10 mouse cellular contexts compared by ENCODE assay signal in genomic region chr4:96697511-96698217, GRCm38 (mm10). TPM values are rescaled to one million over a fixed set of nuclear protein-coding genes. Genes with fewer than 3 reads are reported as not detected.
A peak's percentile ranks its signal among the peaks of the same experiment; 100 is the strongest.
DNase-seq lines count a peak whose midpoint lies in the region; ATAC-seq lines count a peak whose summit lies in the region.
"Had no signal": no experiment of that assay in that cellular context is flagged by ENCODE, and none has a peak within 500 bp of the region (broad histone marks: within the 10 kb centered on the region; RNA-seq: fewer than 3 reads in every experiment).

No protein-coding gene starts in this region.

- H3K9me3 ChIP-seq in limb, embryonic 11.5 days (ENCODE audit: control insufficient read depth, low read length) = no peaks in the 10 kb centered on the region
- H3K9me3 ChIP-seq in limb, embryonic 10.5 days (replicated peaks) = no peaks in the 10 kb centered on the region
- no peaks in the 10 kb centered on the region for H3K9me3 ChIP-seq in forebrain, embryonic 15.5 days
- H3K9me3 ChIP-seq in limb, embryonic 15.5 days = no peaks in the 10 kb centered on the region
- H3K9me3 ChIP-seq: embryonic facial prominence, embryonic 12.5 days had no signal

- H3K27ac ChIP-seq in limb, embryonic 11.5 days (replicated peaks; ENCODE audit: low read depth, low read length) = no peak overlapping the region
- no peak overlapping the region for H3K27ac ChIP-seq in limb, embryonic 10.5 days
- H3K27ac ChIP-seq in forebrain, embryonic 15.5 days (replicated peaks) = peak overlapping the region; percentile 87
- H3K27ac ChIP-seq in limb, embryonic 15.5 days = no peak overlapping the region; the same call in 1 of the 2 replicates
- H3K27ac ChIP-seq: embryonic facial prominence, embryonic 12.5 days had no signal

- 80% methylated on average over 15 of the region's 15 CpGs for WGBS in limb, embryonic 11.5 days
- 87% methylated on average over 15 of the region's 15 CpGs for WGBS in limb, embryonic 10.5 days
- WGBS in forebrain, embryonic 15.5 days = 25% methylated on average over 15 of the region's 15 CpGs
- 62% methylated on average over 15 of the region's 15 CpGs for WGBS in limb, embryonic 15.5 days

- DNase-seq in limb, embryonic 11.5 days (ENCODE audit: low spot score) = peak; percentile 31
- no peak for DNase-seq in limb, embryonic 10.5 days (ENCODE audit: low spot score)
- DNase-seq in right cerebral cortex, postnatal 14 days = peak; percentile 8
- no peak for DNase-seq in adrenal gland, postnatal 25 days
- no peak for DNase-seq in kidney, adult 9 months
- DNase-seq: heart, postnatal 10 days had no signal

- H3K9ac ChIP-seq in limb, embryonic 11.5 days (ENCODE audit: low read length) = no peak overlapping the region
- no peak overlapping the region for H3K9ac ChIP-seq in forebrain, embryonic 15.5 days (replicated peaks)
- no peak overlapping the region for H3K9ac ChIP-seq in limb, embryonic 15.5 days
- H3K9ac ChIP-seq: embryonic facial prominence, embryonic 12.5 days had no signal

- H3K4me3 ChIP-seq in limb, embryonic 11.5 days (ENCODE audit: low read depth, low read length) = no peak overlapping the region
- no peak overlapping the region for H3K4me3 ChIP-seq in limb, embryonic 10.5 days
- no peak overlapping the region for H3K4me3 ChIP-seq in forebrain, embryonic 15.5 days
- no peak overlapping the region for H3K4me3 ChIP-seq in limb, embryonic 15.5 days
- H3K4me3 ChIP-seq: embryonic facial prominence, embryonic 12.5 days had no signal

- no peaks in the 10 kb centered on the region for H3K36me3 ChIP-seq in limb, embryonic 11.5 days (ENCODE audit: control insufficient read depth, insufficient read depth, low read length)
- no peaks in the 10 kb centered on the region for H3K36me3 ChIP-seq in limb, embryonic 10.5 days
- H3K36me3 ChIP-seq in forebrain, embryonic 15.5 days = no peaks in the 10 kb centered on the region
- no peaks in the 10 kb centered on the region for H3K36me3 ChIP-seq in limb, embryonic 15.5 days
- H3K36me3 ChIP-seq: embryonic facial prominence, embryonic 12.5 days had no signal

- H3K27me3 ChIP-seq in limb, embryonic 11.5 days (ENCODE audit: control insufficient read depth, insufficient read depth, low read length) = no peaks in the 10 kb centered on the region
- no peaks in the 10 kb centered on the region for H3K27me3 ChIP-seq in limb, embryonic 10.5 days (ENCODE audit: low read depth, poor library complexity, severe bottlenecking)
- H3K27me3 ChIP-seq in forebrain, embryonic 15.5 days = no peaks in the 10 kb centered on the region
- no peaks in the 10 kb centered on the region for H3K27me3 ChIP-seq in limb, embryonic 15.5 days
- H3K27me3 ChIP-seq: embryonic facial prominence, embryonic 12.5 days had no signal

- no peaks in the 10 kb centered on the region; the same call in 1 of the 2 replicates for H3K4me1 ChIP-seq in limb, embryonic 11.5 days (ENCODE audit: control insufficient read depth, insufficient read depth, low read length)
- peaks cover 16% of the 10 kb centered on the region for H3K4me1 ChIP-seq in limb, embryonic 10.5 days
- H3K4me1 ChIP-seq in forebrain, embryonic 15.5 days = peaks cover 24% of the 10 kb centered on the region
- H3K4me1 ChIP-seq in limb, embryonic 15.5 days = peaks cover 12% of the 10 kb centered on the region; the same call in 1 of the 2 replicates

- peak; percentile 46; the same call in 1 of the 2 replicates for ATAC-seq in limb, embryonic 11.5 days (ENCODE audit: insufficient number of reproducible peaks, low FRiP score, low TSS enrichment, low read depth)
- peak; percentile 79 for ATAC-seq in forebrain, embryonic 15.5 days (replicated peaks)
- peak; percentile 67; the same call in 1 of the 2 replicates for ATAC-seq in limb, embryonic 15.5 days (ENCODE audit: insufficient number of reproducible peaks, low FRiP score, low TSS enrichment, low read depth)

- H3K4me2 ChIP-seq in limb, embryonic 11.5 days (ENCODE audit: low read depth, severe bottlenecking) = no peak overlapping the region
- H3K4me2 ChIP-seq in forebrain, embryonic 15.5 days (replicated peaks) = peak overlapping the region; percentile 16; the same call in 1 of the 2 replicates
- H3K4me2 ChIP-seq in limb, embryonic 15.5 days = no peak overlapping the region

RNA-seq across cellular contexts. Expression of gene Cyp2j5, which starts 33.7 kb away (rescaled TPM):
- polyA plus RNA-seq in limb, embryonic 11.5 days (2014; fragmentation: Nextera tagmentation; extraction: Ambion mirVana) = not detected in 2 replicates
- polyA plus RNA-seq in limb, embryonic 10.5 days (2016; fragmentation: Nextera tagmentation; extraction: Ambion mirVana) = not detected in 2 replicates
- not detected in 2 replicates for polyA plus RNA-seq in forebrain, embryonic 15.5 days (2015; fragmentation: Nextera tagmentation; extraction: Ambion mirVana)
- not detected in 2 replicates for polyA plus RNA-seq in limb, embryonic 15.5 days (2015; fragmentation: Nextera tagmentation; extraction: Ambion mirVana)
- 2.6 TPM in 1 of 2 replicates, not detected in the other for total RNA-seq in adrenal gland, postnatal 25 days (2021)
- total RNA-seq: heart, postnatal 10 days had no signal
- polyA plus RNA-seq: embryonic facial prominence, embryonic 12.5 days; spleen, adult 2 months had no signal

Comparison
In these comparisons a context has a peak if more than half of its experiments do, and no peak if none do; other contexts are left out.
1. DNase-seq: peak in limb, embryonic 11.5 days (single experiment) and right cerebral cortex, postnatal 14 days (single experiment); none in limb, embryonic 10.5 days (single experiment), adrenal gland, postnatal 25 days (single experiment) and kidney, adult 9 months (single experiment).
2. Peak in every context shown above with its lines, with median percentiles within 50 percentile points of each other: ATAC-seq.